Mouse (Mus musculus) megakaryocyte, embryonic 14.5 days (primary cell): ENCODE data around the gene Nrxn1.

Source experiments
- FLI1 ChIP-seq: IDR thresholded peaks from 2 replicates; pipeline ENCODE4 v1.6.1; 2012; ENCODE audit warnings: low read length, inconsistent platforms, mixed read lengths
- GATA1 ChIP-seq: IDR thresholded peaks from 3 replicates; pipeline ENCODE4 v1.6.1; 2012; ENCODE audit warnings: mixed read lengths, low read length, inconsistent platforms, borderline replicate concordance

GRCm38 (mm10) chr17:90787121-90787788, 305.6 kb downstream of the Nrxn1 start:
- TF ChIP-seq GATA1 (no peak), FLI1 (no peak)
